Mouse (Mus musculus): ENCODE data around the gene 1700022I11Rik.

DNA sequence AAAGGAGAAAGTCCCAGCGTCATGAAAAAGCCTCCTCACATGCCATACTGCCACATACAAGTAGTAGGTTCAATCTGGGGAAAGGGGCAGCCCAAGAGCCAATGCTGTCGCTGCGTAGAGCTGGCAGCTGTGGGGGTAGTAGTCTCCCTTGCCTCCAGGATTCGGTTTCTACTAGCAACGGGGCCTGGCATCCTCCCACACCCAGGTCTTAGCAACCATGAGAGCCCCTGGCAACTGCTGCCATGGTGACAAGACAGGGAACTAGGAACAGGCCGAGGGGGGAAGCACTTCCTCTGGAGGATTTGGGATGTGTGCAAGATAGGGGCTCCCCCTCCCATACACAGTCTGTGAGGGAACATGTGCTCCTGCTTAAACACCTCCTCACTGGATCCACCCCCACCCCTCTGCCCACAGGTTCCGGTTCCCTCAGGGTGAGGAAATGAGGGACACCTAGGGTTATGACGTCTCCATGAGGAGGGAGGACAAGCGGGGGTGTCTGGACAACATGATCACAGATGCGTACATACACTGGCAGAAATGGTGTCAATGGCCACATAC, 22.6 kb upstream of the 1700022I11Rik start:
- TF ChIP-seq CTCF (IDR thresholded peaks at IDR 0.05; ENCODE audit: low read depth) = no peak
- TF ChIP-seq EP300 (IDR thresholded peaks at IDR 0.05; ENCODE audit: low read depth) = no peak

Measured in liver, embryonic 14.5 days (tissue).